Mouse (Mus musculus): ENCODE results near the gene Ccl3.

- TF ChIP-seq POLR2A (IDR thresholded peaks at IDR 0.05; ENCODE audit: low read depth, low read length) (no peak), CTCF (conservative IDR thresholded peaks at IDR 0.05; ENCODE audit: insufficient read depth, insufficient read length, low read depth, low read length) (no peak)
Measured at GRCm38 (mm10) chr11:83689918-83690317, 40.8 kb upstream of the Ccl3 start.

Data from kidney, adult 2 months (tissue).